Mouse (Mus musculus) adrenal gland, adult 18-20 months (tissue): ENCODE results near the gene Bckdk. TPM values are rescaled to one million over a fixed set of nuclear protein-coding genes. Genes with fewer than 3 reads are reported as not detected.
"Not testable (repeated sequence)": the region's sequence is repeated elsewhere in the genome, so short reads cannot be mapped to it uniquely, and the experiment has no call there.

Source experiments
- DNase-seq, 2 experiments: peaks; one replicate each; pipeline ENCODE4 v3.0.0; 2021 to 2022; ENCODE audit warnings: low spot score in 2 of 2
- total RNA-seq, 2 experiments: library from RNA; stranded (reverse); gene quantifications; 1 replicate in 1 of 2; 2 replicates in 1 of 2; pipeline ENCODE4 v1.2.3; 2021

Gene Bckdk
- total RNA-seq, 2 experiments from 2014 or later, result 97.1 to 109 TPM

- peak; percentile 91 for DNase-seq
Observed at GRCm38 (mm10) chr7:127895442-127895841, 8.4 kb upstream of the Bckdk start, which contains the start of the genes Gm21974 and Vkorc1. Gene Gm21974, minus strand, starts transcription at chr7:127895454. Gene Vkorc1, minus strand, starts transcription at chr7:127895617.

GRCm38 (mm10) chr7:127895891-127896290, 8.0 kb upstream of the Bckdk start:
- DNase-seq, result not testable (repeated sequence)

GRCm38 (mm10) chr7:127896384-127896783, 7.5 kb upstream of the Bckdk start:
- DNase-seq, result peak; percentile 27 to 58

GRCm38 (mm10) chr7:127897542-127897941, 6.3 kb upstream of the Bckdk start:
- DNase-seq, result no peak

- DNase-seq, result no peak
Observed at GRCm38 (mm10) chr7:127898179-127898956, 5.5 kb upstream of the Bckdk start.

- DNase-seq, result no peak
Observed at GRCm38 (mm10) chr7:127899997-127900396, 3.9 kb upstream of the Bckdk start.

GRCm38 (mm10) chr7:127901772-127902171, 2.1 kb upstream of the Bckdk start:
- no peak for DNase-seq

- DNase-seq, result no peak
Observed at GRCm38 (mm10) chr7:127907939-127908338, 4.1 kb downstream of the Bckdk start.

GRCm38 (mm10) chr7:127908656-127909055, 4.8 kb downstream of the Bckdk start:
- no peak for DNase-seq

GRCm38 (mm10) chr7:127912190-127912871, 8.4 kb downstream of the Bckdk start, which contains the start of gene Kat8:
Gene Kat8, plus strand, starts transcription at chr7:127912516.
- DNase-seq, result peak; percentile 74 to 76

GRCm38 (mm10) chr7:127912938-127913337, 9.1 kb downstream of the Bckdk start:
- DNase-seq, result no peak

GRCm38 (mm10) chr7:127915293-127915692, 11.4 kb downstream of the Bckdk start:
- DNase-seq, result no peak

- no peak for DNase-seq
Observed at GRCm38 (mm10) chr7:127918203-127918602, 14.3 kb downstream of the Bckdk start.

- DNase-seq, result no peak
Observed at GRCm38 (mm10) chr7:127919290-127919689, 15.4 kb downstream of the Bckdk start.

- DNase-seq, result no peak
Observed at GRCm38 (mm10) chr7:127921516-127921915, 17.6 kb downstream of the Bckdk start.

GRCm38 (mm10) chr7:127922451-127923275, 18.8 kb downstream of the Bckdk start:
- no peak for DNase-seq

- DNase-seq, result no peak
Observed at GRCm38 (mm10) chr7:127923714-127924113, 19.8 kb downstream of the Bckdk start.

GRCm38 (mm10) chr7:127925252-127925651, 21.4 kb downstream of the Bckdk start:
- no peak for DNase-seq

GRCm38 (mm10) chr7:127926066-127926465, 22.2 kb downstream of the Bckdk start:
- DNase-seq, result no peak

GRCm38 (mm10) chr7:127926846-127927245, 23.0 kb downstream of the Bckdk start:
- DNase-seq, result no peak

- DNase-seq, result no peak
Observed at GRCm38 (mm10) chr7:127927726-127928125, 23.8 kb downstream of the Bckdk start.
